Mouse (Mus musculus): Measurements from ENCODE around the gene Abhd11.
"Not testable (repeated sequence)": the region's sequence is repeated elsewhere in the genome, so short reads cannot be mapped to it uniquely, and the experiment has no call there.

Gene Abhd11

DNA sequence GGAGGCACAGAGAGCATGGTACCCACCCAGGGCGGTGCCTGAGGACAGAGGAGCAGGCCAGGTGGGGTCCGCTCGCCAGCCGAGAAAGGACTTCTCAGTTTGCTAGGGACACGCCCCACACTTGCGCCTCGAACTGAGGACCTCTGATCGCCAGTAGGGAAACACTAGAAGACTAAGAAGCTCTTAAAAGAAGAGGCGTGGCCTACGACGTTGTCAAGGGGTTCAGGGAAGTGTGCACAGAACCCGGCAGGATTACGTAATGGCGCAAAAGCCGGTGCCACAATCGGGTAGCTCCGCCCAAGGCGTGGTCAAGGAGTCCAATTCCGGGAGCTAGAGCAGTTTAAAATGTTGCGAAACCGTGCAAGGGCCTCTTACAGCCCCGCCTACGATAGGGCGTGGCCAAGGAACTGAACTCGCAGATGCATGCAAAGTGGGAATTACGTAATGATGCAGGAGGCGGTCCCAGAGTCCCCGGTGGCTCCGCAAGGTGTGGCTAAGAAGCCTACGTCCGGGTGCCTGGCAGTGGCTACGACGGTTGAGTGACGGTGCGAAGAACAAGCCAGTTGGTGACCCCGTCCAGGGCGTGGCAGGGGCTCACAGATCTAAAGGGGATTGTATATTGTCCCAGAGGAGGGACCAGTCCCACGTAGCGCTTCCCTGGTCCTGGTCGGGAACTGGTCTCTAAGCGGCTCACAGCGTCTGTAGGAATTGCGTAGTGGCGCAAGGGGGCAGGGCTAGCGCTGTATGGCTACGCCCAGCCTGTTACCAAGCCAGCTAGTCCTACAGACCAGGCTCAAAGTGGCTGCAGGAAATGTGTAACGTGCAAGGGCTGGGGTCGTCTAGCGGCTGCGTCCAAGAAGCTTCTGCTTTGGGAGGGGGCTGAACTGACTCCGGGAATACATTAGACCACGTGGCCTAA, at the start of gene Abhd11:
Gene Abhd11 (plus strand): TSS at position 482 of the 919 bp plus-strand sequence.
- peak; percentile 100 for DNase-seq (ENCODE audit: low read depth, low spot score)

DNA sequence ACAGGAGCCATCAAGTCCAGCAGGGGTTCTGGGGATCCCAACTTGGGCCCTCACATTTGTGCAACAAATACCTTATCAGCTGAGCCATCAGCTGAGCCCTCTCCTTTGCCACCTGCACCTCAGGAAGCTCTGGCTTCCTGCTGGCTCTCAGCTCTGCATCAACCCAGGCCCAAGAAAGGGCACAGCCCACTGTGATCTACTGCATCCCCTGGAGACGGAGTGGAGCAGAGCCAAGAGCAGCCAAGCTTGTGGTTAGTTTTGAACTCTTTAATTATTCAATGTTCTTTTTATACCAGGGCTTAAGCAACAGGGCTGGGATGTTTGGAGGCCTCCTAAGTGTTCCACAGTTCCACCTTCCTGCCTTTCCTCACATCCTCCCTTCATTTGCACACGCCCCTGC, 48.5 kb upstream of the Abhd11 start:
- no peak for DNase-seq (ENCODE audit: low read depth, low spot score)

- DNase-seq (ENCODE audit: low read depth, low spot score) = no peak
These were observed 47.4 kb upstream of the Abhd11 start for GRCm38 (mm10) chr5:134961519-134961918.

- no peak for DNase-seq (ENCODE audit: low read depth, low spot score)
These were observed 45.4 kb upstream of the Abhd11 start for GRCm38 (mm10) chr5:134963546-134963945.

DNA sequence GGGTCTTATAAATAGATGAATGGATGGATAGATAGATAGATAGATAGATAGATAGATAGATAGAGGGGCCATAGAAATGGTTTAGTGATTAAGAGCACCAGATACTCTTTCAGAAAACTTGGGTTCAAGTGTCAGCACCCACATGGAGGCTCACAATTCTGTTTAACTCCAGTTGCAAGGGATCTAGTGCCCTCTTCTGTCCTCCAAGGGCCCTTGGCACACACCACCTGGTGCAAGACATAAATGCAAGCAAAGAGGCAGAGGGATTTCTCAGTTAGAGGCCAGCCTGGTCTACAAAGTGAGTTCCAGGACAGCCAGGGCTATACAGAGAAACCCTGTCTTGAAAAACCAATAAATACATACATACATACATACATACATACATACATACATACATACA, 44.3 kb upstream of the Abhd11 start:
- DNase-seq (ENCODE audit: low read depth, low spot score) = not testable (repeated sequence)

GRCm38 (mm10) chr5:134965473-134965851, 43.5 kb upstream of the Abhd11 start:
- DNase-seq (ENCODE audit: low read depth, low spot score) = no peak

DNA sequence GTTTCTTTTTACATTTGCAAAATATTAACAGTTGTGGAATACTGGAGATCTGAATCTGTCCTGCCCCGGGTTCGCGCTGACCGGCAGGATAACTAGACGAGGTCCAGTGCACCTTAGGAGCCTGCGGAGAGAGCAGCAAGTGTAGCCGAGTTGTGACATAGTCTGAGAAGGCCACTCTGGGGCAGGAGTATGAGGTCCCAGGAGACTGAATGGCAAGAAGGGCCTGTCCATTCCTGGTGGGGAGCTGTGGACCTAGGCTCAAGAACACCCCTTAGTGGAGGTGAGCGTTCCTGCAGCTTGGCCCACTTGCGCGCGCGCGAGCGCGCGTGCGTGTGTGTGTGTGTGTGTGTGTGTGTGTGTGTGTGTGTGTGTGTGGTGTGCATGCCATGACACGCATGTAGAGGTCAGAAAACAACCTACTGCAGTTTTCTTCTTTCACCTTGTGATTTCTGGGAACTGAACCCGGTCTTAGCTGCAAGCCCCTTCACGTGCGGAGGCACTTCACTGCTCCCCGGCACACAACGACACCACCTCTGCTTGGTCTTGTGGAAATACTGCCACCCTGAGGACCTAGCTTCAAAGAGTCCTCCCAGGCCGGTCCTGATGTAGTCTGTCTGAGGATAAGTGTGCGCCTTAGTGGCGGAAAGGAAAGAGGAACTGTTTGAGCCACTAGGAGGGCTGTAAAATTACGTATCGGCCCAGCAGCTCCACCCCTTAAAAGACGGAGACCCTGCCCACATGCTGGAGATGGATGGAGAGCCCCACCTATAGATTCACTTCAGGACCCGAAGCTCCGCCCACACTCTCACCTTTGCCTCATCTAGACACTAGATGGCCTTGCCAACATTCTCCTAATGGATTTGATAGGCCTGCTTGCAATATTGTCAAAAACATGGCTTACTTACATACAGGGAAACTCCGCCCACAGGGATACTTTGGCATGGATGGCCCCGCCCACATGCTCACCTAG, 42.8 kb upstream of the Abhd11 start:
- DNase-seq (ENCODE audit: low read depth, low spot score) = peak; percentile 89

GRCm38 (mm10) chr5:134967164-134967944, 41.6 kb upstream of the Abhd11 start:
- no peak for DNase-seq (ENCODE audit: low read depth, low spot score)

- no peak for DNase-seq (ENCODE audit: low read depth, low spot score)
These were observed 38.3 kb upstream of the Abhd11 start for GRCm38 (mm10) chr5:134970671-134971070.

GRCm38 (mm10) chr5:134973081-134973480, 35.9 kb upstream of the Abhd11 start:
- DNase-seq (ENCODE audit: low read depth, low spot score) = no peak

DNA sequence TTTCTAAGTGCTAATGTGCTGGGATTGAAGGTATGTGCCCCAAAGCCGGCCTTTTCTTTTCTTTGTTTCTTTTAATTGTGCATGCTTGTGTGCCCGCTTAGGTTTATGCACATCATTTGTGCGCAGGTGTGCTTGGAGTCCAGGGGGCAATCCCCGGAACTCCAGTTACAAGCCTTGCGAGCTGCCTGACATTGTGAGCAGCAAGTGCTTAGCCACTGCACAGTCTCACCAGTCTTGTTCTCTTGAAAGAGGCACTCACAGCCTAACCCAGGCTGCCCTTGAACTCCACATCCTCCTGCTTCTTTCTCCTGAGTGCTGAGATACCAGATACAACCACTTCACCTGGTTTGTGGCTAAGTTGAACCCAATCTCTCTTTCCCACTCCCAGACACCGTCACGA, 35.4 kb upstream of the Abhd11 start:
- no peak for DNase-seq (ENCODE audit: low read depth, low spot score)

GRCm38 (mm10) chr5:134974294-134974693, 34.7 kb upstream of the Abhd11 start:
- DNase-seq (ENCODE audit: low read depth, low spot score) = no peak

- no peak for DNase-seq (ENCODE audit: low read depth, low spot score)
These were observed 34.0 kb upstream of the Abhd11 start for GRCm38 (mm10) chr5:134974921-134975320.

DNA sequence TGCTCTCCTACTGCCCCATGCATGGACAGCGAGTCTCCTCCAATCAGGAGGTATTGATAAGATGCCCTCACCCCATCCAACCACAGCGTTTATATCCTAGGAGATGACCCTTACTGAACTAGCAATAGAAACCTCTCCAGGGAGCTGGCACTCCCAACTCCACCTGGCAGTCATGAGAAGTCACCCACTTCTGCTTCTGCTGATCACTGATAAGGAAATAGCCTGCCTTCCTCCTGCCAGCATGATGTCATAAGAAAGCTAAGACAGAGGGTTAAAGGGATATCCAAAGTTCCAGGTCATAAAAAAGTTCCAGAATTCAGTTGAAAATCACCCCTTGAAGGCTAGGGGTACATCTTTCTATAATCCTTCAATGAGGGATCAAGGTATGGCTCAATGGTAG, 32.8 kb upstream of the Abhd11 start:
- no peak for DNase-seq (ENCODE audit: low read depth, low spot score)

DNA sequence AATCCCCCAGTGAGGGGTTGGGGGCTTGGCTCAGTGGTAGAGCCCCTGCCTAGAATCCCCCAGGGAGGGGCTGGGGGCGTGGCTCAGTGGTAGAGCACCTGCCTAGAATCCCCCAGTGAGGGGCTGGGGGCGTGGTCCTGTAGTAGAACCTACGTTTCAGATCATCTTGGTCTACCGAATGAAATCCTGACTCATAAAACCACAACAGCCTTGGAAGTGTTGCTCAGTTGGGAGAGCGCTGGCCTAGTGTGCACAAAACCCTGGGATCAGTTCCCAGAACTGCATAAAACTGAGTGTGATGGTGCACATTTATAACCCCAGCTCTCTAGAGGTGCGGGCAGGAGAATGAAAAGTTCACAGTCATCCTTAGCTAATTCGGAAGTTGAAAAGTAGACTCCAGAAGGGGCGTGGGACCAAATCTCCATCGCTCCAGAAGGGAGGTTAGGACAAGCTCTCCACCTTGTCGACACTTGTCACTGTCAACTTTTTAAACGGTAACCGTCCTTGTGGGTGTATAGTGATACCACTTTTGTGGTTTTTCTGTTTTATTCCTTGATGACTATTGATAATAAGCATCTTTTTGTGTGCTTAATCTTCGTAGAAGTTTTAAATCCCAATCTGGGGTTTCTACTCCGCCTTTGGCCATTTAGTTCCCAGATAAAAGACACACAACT, 32.2 kb upstream of the Abhd11 start:
- no peak for DNase-seq (ENCODE audit: low read depth, low spot score)

DNA sequence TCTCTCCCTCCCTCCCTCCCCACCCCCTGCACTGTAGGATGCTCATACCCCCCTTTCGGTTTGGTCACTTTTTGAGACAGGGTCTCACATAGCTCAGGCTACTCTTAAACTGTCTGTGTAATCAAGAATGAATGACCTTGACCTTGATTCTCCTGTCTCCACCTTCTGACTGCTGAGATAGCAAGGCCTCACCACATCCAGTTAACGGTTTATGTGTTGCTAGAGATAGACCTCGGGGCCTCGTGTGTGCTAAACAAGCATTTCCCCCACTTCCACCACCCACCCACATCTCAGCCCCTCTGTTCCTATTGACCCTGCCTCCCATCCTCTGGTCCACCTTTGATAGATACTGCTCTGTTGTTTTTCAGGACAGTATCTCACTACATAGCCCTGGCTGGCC, 31.1 kb upstream of the Abhd11 start:
- DNase-seq (ENCODE audit: low read depth, low spot score) = no peak

- no peak for DNase-seq (ENCODE audit: low read depth, low spot score)
These were observed 27.8 kb upstream of the Abhd11 start for GRCm38 (mm10) chr5:134981149-134981548.

- no peak for DNase-seq (ENCODE audit: low read depth, low spot score)
These were observed 25.8 kb upstream of the Abhd11 start for GRCm38 (mm10) chr5:134983111-134983510.

- DNase-seq (ENCODE audit: low read depth, low spot score) = no peak
These were observed 25.2 kb upstream of the Abhd11 start for GRCm38 (mm10) chr5:134983771-134984170.

GRCm38 (mm10) chr5:134985633-134986297, 23.2 kb upstream of the Abhd11 start, which contains the start of gene Cldn3:
Cldn3 (plus strand) TSS chr5:134986214.
- peak; percentile 70 for DNase-seq (ENCODE audit: low read depth, low spot score)
